Mouse (Mus musculus): ENCODE data around the gene Xrcc4. TPM values are rescaled to one million over a fixed set of nuclear protein-coding genes. Genes with fewer than 3 reads are reported as not detected.

Gene Xrcc4
- polyA plus RNA-seq, 1 experiment from 2014 or later: 15.7 TPM

- no peaks in the 10 kb centered on the region for H3K9me3 ChIP-seq (ENCODE audit: control insufficient read depth, low read length)
- under 1% methylated on average over 24 of the region's 24 CpGs for WGBS
- no peaks in the 10 kb centered on the region for H3K36me3 ChIP-seq (replicated peaks; ENCODE audit: control insufficient read depth, insufficient read depth)
- DNase-seq (ENCODE audit: low spot score): no peak
- peaks cover 5% of the 10 kb centered on the region; the same call in 1 of the 2 replicates for H3K4me1 ChIP-seq (replicated peaks; ENCODE audit: control insufficient read depth, insufficient read depth, low read length)
- peak overlapping the region; percentile 70 for H3K9ac ChIP-seq
- H3K27me3 ChIP-seq (ENCODE audit: control insufficient read depth, insufficient read depth, low read length): peaks cover 2% of the 10 kb centered on the region; the same call in 1 of the 2 replicates
- peak overlapping the region; percentile 55 for H3K27ac ChIP-seq
- peak; percentile 24; the same call in 1 of the 2 replicates for ATAC-seq (ENCODE audit: low FRiP score)
- peak overlapping the region; percentile 69 for H3K4me3 ChIP-seq (replicated peaks; ENCODE audit: low read length)
- peak overlapping the region; percentile 98 for H3K4me2 ChIP-seq (replicated peaks)
Observed at GRCm38 (mm10) chr13:89739696-89740242, 349.6 kb downstream of the Xrcc4 start.

GRCm38 (mm10) chr13:89738776-89739695, 350.4 kb downstream of the Xrcc4 start:
- Histone ChIP-seq H3K36me3 (replicated peaks; ENCODE audit: control insufficient read depth, insufficient read depth) (no peaks in the 10 kb centered on the region), H3K4me1 (replicated peaks; ENCODE audit: control insufficient read depth, insufficient read depth, low read length) (peaks cover 5% of the 10 kb centered on the region; the same call in 1 of the 2 replicates), H3K9me3 (ENCODE audit: control insufficient read depth, low read length) (no peaks in the 10 kb centered on the region), H3K27me3 (ENCODE audit: control insufficient read depth, insufficient read depth, low read length) (0 out of 2 replicates have a peak, but pooled peaks cover 2% of the 10 kb centered on the region), H3K27ac (peak overlapping the region; percentile 55), H3K4me2 (replicated peaks) (peak overlapping the region; percentile 98), H3K9ac (peak overlapping the region; percentile 70), H3K4me3 (replicated peaks; ENCODE audit: low read length) (peak overlapping the region; percentile 69)
- DNase-seq (ENCODE audit: low spot score): peak; percentile 68
- peak; percentile 52 for ATAC-seq (ENCODE audit: low FRiP score)
- 2% methylated on average over 31 of the region's 31 CpGs for WGBS

- H3K4me2 ChIP-seq (replicated peaks): peak overlapping the region; percentile 98
- H3K9me3 ChIP-seq (ENCODE audit: control insufficient read depth, low read length): no peaks in the 10 kb centered on the region
- no peak overlapping the region for H3K27ac ChIP-seq
- no peak for DNase-seq (ENCODE audit: low spot score)
- H3K4me1 ChIP-seq (replicated peaks; ENCODE audit: control insufficient read depth, insufficient read depth, low read length): peaks cover 5% of the 10 kb centered on the region; the same call in 1 of the 2 replicates
- 0 out of 2 replicates have a peak, but pooled peaks cover 1% of the 10 kb centered on the region for H3K27me3 ChIP-seq (ENCODE audit: control insufficient read depth, insufficient read depth, low read length)
- peak overlapping the region; percentile 70; the same call in 1 of the 2 replicates for H3K9ac ChIP-seq
- no peak for ATAC-seq (ENCODE audit: low FRiP score)
- WGBS: 43% methylated on average over 2 of the region's 2 CpGs
- H3K36me3 ChIP-seq (replicated peaks; ENCODE audit: control insufficient read depth, insufficient read depth): no peaks in the 10 kb centered on the region
- H3K4me3 ChIP-seq (replicated peaks; ENCODE audit: low read length): peak overlapping the region; percentile 69
Observed at GRCm38 (mm10) chr13:89738275-89738674, 351.1 kb downstream of the Xrcc4 start.

- Histone ChIP-seq H3K36me3 (replicated peaks; ENCODE audit: control insufficient read depth, insufficient read depth) (no peaks in the 10 kb centered on the region), H3K4me3 (replicated peaks; ENCODE audit: low read length) (no peak overlapping the region), H3K9ac (no peak overlapping the region), H3K9me3 (ENCODE audit: control insufficient read depth, low read length) (no peaks in the 10 kb centered on the region), H3K27me3 (ENCODE audit: control insufficient read depth, insufficient read depth, low read length) (no peaks in the 10 kb centered on the region), H3K4me1 (replicated peaks; ENCODE audit: control insufficient read depth, insufficient read depth, low read length) (no peaks in the 10 kb centered on the region; the same call in 1 of the 2 replicates), H3K4me2 (replicated peaks) (no peak overlapping the region), H3K27ac (no peak overlapping the region)
- no peak for ATAC-seq (ENCODE audit: low FRiP score)
- no peak for DNase-seq (ENCODE audit: low spot score)
- WGBS: 67% methylated on average over 5 of the region's 5 CpGs
Observed at GRCm38 (mm10) chr13:89735111-89735510, 354.3 kb downstream of the Xrcc4 start.

GRCm38 (mm10) chr13:89726492-89726891, 362.9 kb downstream of the Xrcc4 start:
- Histone ChIP-seq H3K4me3 (replicated peaks; ENCODE audit: low read length) (no peak overlapping the region), H3K27me3 (ENCODE audit: control insufficient read depth, insufficient read depth, low read length) (no peaks in the 10 kb centered on the region), H3K9ac (no peak overlapping the region), H3K27ac (no peak overlapping the region), H3K4me1 (replicated peaks; ENCODE audit: control insufficient read depth, insufficient read depth, low read length) (no peaks in the 10 kb centered on the region), H3K36me3 (replicated peaks; ENCODE audit: control insufficient read depth, insufficient read depth) (peaks cover 33% of the 10 kb centered on the region), H3K9me3 (ENCODE audit: control insufficient read depth, low read length) (no peaks in the 10 kb centered on the region), H3K4me2 (replicated peaks) (no peak overlapping the region)
- 78% methylated on average over 2 of the region's 2 CpGs for WGBS
- no peak for ATAC-seq (ENCODE audit: low FRiP score)
- no peak for DNase-seq (ENCODE audit: low spot score)

Other genes with a start within 250 kb of the Xrcc4 start
- gene Tmem167, start 485 bp downstream of the Xrcc4 start, polyA plus RNA-seq (2014; fragmentation: Nextera tagmentation; extraction: Ambion mirVana): 53.2 and 56.3 TPM in 2 replicates

Data from hindbrain, embryonic 14.5 days (tissue).